Mouse (Mus musculus): ENCODE results near the gene Eva1c. TPM values are rescaled to one million over a fixed set of nuclear protein-coding genes. Genes with fewer than 3 reads are reported as not detected.

The Eva1c gene
- not detected for total RNA-seq (2023)

DNA sequence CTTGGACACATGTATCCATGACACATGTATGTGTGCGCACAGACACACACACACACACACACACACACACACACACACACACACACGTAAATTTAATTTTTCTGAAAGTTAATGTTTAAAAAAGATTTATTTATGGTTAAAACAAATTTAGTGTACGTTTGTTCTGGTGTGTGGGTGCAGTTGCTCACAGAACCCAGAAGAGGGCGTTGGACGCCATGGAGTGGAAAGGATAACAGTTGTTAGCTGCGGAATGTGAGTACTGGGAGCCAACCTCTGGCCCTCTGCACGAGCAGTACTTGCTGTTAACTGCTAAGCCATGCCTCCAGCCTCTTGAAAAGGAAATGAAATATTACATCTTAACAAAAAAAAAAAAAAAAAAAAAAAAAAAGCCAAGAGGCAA is at the start of gene Eva1c:
TSS of gene Eva1c (plus strand) at position 263 of the 400 bp plus-strand sequence.

DNA sequence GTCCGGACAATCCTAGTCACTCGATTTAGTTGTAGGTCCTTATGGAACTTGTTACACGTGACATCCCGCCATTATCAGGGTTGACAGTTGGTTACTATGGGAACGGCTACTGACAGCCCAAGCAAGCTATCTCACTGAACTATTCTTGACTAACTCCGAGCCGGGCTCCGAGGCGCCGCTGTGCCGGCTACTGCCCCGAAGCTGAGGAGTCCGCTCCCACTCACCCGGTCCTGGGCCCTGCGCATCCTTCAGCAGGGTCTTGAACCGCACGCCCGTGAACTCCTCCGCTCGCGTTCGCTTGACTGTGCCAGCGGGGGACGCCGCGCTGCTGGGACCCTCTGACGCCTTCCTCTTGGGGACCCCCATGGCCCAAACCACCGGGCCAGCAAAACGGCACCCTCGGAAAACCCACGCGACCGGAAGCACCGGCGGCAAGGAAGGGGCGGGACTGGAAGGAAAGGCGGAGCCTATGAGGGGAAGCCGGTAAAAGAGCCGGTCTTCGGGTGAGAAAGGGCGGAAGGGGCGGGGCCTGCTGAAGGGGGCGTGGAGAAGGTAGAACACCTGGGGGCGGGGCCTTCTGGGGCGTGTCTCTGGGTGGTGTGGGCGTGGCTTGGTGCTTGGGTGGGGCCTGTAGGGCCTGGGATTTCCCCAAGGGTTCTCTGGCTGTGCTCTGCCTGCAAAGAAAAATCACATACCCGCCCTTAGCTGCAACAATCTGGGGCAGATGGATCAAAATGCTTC is 16.4 kb upstream of the Eva1c start, which contains the start of gene Urb1:
TSS of gene Urb1 (minus strand) at position 439 of the 741 bp plus-strand sequence.

GRCm38 (mm10) chr16:90934687-90935328 is 108.3 kb downstream of the Eva1c start, which contains the start of gene Cfap298:
Cfap298 (minus strand) TSS chr16:90935114.

Other genes with a start within 250 kb of the Eva1c start
- gene Mis18a, start 99.3 kb upstream of the Eva1c start, total RNA-seq (2023), result 10 to 100 TPM; 27.2 to 30.4 TPM
- not detected for gene Mrap, start 88.5 kb upstream of the Eva1c start, total RNA-seq (2023)
- 1 to 10 TPM; 7.3 to 8.5 TPM for gene Urb1, start 16.3 kb upstream of the Eva1c start, total RNA-seq (2023)
- gene Cfap298, start 108.4 kb downstream of the Eva1c start, total RNA-seq (2023), result 1 to 10 TPM; 4.1 to 8.2 TPM
- gene Synj1, start 184.6 kb downstream of the Eva1c start, total RNA-seq (2023), result 100 to 1,000 TPM; 146 to 159 TPM
- gene Paxbp1, start 217.8 kb downstream of the Eva1c start, total RNA-seq (2023), result 10 to 100 TPM; 61.0 to 61.4 TPM